Mouse (Mus musculus) brain, embryonic 14.5 days (tissue): ENCODE measurements around the gene Rnase13. TPM values are rescaled to one million over a fixed set of nuclear protein-coding genes. Genes with fewer than 3 reads are reported as not detected.

ENCODE experiments used
- DNase-seq: peaks from one replicate; pipeline ENCODE4 v3.0.0-alpha.2; 2011; ENCODE audit warnings: low read depth
- CTCF ChIP-seq: fragments of 200-500 bp; IDR thresholded peaks from 2 replicates; pipeline ENCODE4 v1.5.1; 2012; ENCODE audit warnings: inconsistent platforms, mild to moderate bottlenecking, moderate library complexity, borderline replicate concordance; ENCODE audit not compliant: insufficient read depth, insufficient read length; ENCODE audit errors: extremely low read depth
- POLR2A ChIP-seq: fragments of 200-500 bp; IDR thresholded peaks from 2 replicates; pipeline ENCODE4 v1.6.1; 2012; ENCODE audit warnings: mild to moderate bottlenecking, inconsistent platforms, borderline replicate concordance; ENCODE audit not compliant: poor library complexity, insufficient read depth, insufficient read length, severe bottlenecking; ENCODE audit errors: extremely low read depth
- polyA plus RNA-seq: library from polyadenylated mRNA; depleted of rRNA; stranded (reverse); fragments of >200 nt; gene quantifications from 2 replicates; pipeline ENCODE4 v1.2.3, GENCODE M21; 2012; rRNA removed

Rnase13 gene
- polyA plus RNA-seq, 1 experiment = not detected

GRCm38 (mm10) chr14:51884598-51885331 is 37.8 kb downstream of the Rnase13 start, which contains the start of gene Mettl17:
TSS of gene Mettl17 (plus strand) at chr14:51884842.
- TF ChIP-seq CTCF = no peak
- TF ChIP-seq POLR2A = peak; percentile 40; the same call in 1 of the 2 replicates
- DNase-seq = peak; percentile 99

GRCm38 (mm10) chr14:51884031-51884544 is 38.5 kb downstream of the Rnase13 start:
- DNase-seq = peak; percentile 70
- TF ChIP-seq POLR2A (no peak), CTCF (no peak)

GRCm38 (mm10) chr14:51883527-51884030 is 39.0 kb downstream of the Rnase13 start:
- no peak for TF ChIP-seq POLR2A
- TF ChIP-seq CTCF = peak; percentile 34; the same call in 1 of the 2 replicates
- peak; percentile 90 for DNase-seq

GRCm38 (mm10) chr14:51877517-51877916 is 45.1 kb downstream of the Rnase13 start:
- TF ChIP-seq POLR2A (no peak), CTCF (no peak)
- no peak for DNase-seq

GRCm38 (mm10) chr14:51871741-51872140 is 50.8 kb downstream of the Rnase13 start:
- no peak for TF ChIP-seq POLR2A
- TF ChIP-seq CTCF = no peak
- peak; percentile 7 for DNase-seq

Other genes starting within 250 kb of the Rnase13 start
- not detected in 2 replicates for gene Gm17079, start 227.3 kb downstream of the Rnase13 start, polyA plus RNA-seq
- gene Gm5800, start 205.6 kb downstream of the Rnase13 start, polyA plus RNA-seq = not detected in 2 replicates
- gene Ang4, start 149.2 kb downstream of the Rnase13 start, polyA plus RNA-seq = not detected in 2 replicates
- not detected in 2 replicates for gene AY358078, start 122.7 kb downstream of the Rnase13 start, polyA plus RNA-seq
- gene Ear6, start 69.1 kb downstream of the Rnase13 start, polyA plus RNA-seq = 0.14 TPM in 1 of 2 replicates, not detected in the other
- gene Mettl17, start 37.9 kb downstream of the Rnase13 start, polyA plus RNA-seq = 64.9 and 76.0 TPM in 2 replicates
- gene Slc39a2, start 29.9 kb downstream of the Rnase13 start, polyA plus RNA-seq = 12.1 and 15.3 TPM in 2 replicates
- gene Ndrg2, start 8.6 kb downstream of the Rnase13 start, polyA plus RNA-seq = 80.5 and 115 TPM in 2 replicates
- not detected in 2 replicates for gene Tppp2, start 4.3 kb downstream of the Rnase13 start, polyA plus RNA-seq
- gene Arhgef40, start 61.9 kb upstream of the Rnase13 start, polyA plus RNA-seq = 100 and 106 TPM in 2 replicates
- gene Tmem253, start 92.9 kb upstream of the Rnase13 start, polyA plus RNA-seq = 1.9 and 3.6 TPM in 2 replicates
- gene Zfp219, start 98.0 kb upstream of the Rnase13 start, polyA plus RNA-seq = 177 and 242 TPM in 2 replicates
- gene Olfr221, start 119.7 kb upstream of the Rnase13 start, polyA plus RNA-seq = not detected in 2 replicates
- gene Hnrnpc, start 181.3 kb upstream of the Rnase13 start, polyA plus RNA-seq = 405 and 455 TPM in 2 replicates
- gene Rpgrip1, start 187.9 kb upstream of the Rnase13 start, polyA plus RNA-seq = 2.0 and 2.3 TPM in 2 replicates